ENCODE assay signal across 8 mouse cellular contexts in the genomic region with DNA sequence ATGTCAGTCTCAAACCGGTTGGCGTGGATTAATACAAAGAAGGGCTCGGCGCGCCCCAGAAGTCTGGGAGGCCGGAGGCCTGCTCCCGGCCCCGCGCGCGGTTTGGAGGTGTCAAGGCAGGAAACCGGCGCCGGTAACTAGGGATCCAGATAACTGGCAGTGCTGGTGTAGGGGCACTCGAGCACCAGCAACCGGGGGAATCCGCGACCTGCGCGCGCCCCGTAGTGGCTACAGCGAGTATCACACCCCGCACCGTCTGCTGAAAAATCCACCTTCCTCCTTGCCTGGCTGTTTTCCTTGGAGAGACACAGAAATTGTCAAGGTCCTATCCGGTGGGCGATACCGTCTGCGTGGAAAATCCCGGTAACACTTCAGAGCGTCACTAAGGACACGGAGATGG. TPM values are rescaled to one million over a fixed set of nuclear protein-coding genes. Genes with fewer than 3 reads are reported as not detected.
A peak's percentile ranks its signal among the peaks of the same experiment; 100 is the strongest.
DNase-seq lines count a peak whose midpoint lies in the region; ATAC-seq lines count a peak whose summit lies in the region.

No protein-coding gene starts in this region.

- ATAC-seq in common myeloid progenitor, adult 5-6 weeks (replicated peaks; ENCODE audit: low read depth, poor library complexity, severe bottlenecking) = peak; percentile 67
- peak; percentile 72 for ATAC-seq in megakaryocyte, adult 5-6 weeks (ENCODE audit: poor library complexity, severe bottlenecking)

- DNase-seq in adipocyte (ENCODE audit: low spot score) = peak; percentile 68
- DNase-seq in gastrocnemius, postnatal 14 days = peak; percentile 76
- DNase-seq in induced T-regulatory cell, adult 2 months (ENCODE audit: low read depth) = peak; percentile 84
- DNase-seq in left cerebral cortex, adult 8-10 months (ENCODE audit: low spot score in 2 of 2) = peak; percentile 76 to 91
- peak; percentile 95 to 96 for DNase-seq in right cerebral cortex, adult 2 months (ENCODE audit: low spot score in 2 of 2)
- peak; percentile 74 to 80 for DNase-seq in urinary bladder, postnatal 36 days (ENCODE audit: low spot score in 2 of 2)

- intact Hi-C loops in gastrocnemius, postnatal 14 days (cut with DNase I; ENCODE audit: low total_unique reads) = loop anchor here (5.0 kb wide), 1 partner anchor 137 kb away; no protein-coding TSS in a partner anchor

RNA-seq across cellular contexts. Expression of gene Ddn, which starts 5.2 kb away (rescaled TPM):
- 0.23 TPM in 1 of 2 replicates, not detected in the other for total RNA-seq in common myeloid progenitor, adult 5-6 weeks (2017)
- total RNA-seq in gastrocnemius, postnatal 14 days (2021) = 1 to 10 TPM; 1.6 to 2.7 TPM
- 100 to 1,000 TPM; 692 to 784 (median 734) TPM for total RNA-seq in left cerebral cortex, adult 8-10 months (2022)
- total RNA-seq in megakaryocyte, adult 5-6 weeks (2015) = not detected in 2 replicates
- 0.15 and 0.16 TPM in 2 replicates for total RNA-seq in megakaryocyte, adult 5-6 weeks (2017)

RNA-seq across cellular contexts. Expression of gene Wnt1, which starts 14.4 kb away (rescaled TPM):
- total RNA-seq in common myeloid progenitor, adult 5-6 weeks (2017) = not detected in 2 replicates
- total RNA-seq in gastrocnemius, postnatal 14 days (2021) = under 1 TPM in 1 of 2 experiments, not detected in 1; 0.10 TPM
- total RNA-seq in left cerebral cortex, adult 8-10 months (2022) = under 1 TPM in 1 of 4 experiments, not detected in 3; 0.26 TPM
- total RNA-seq in megakaryocyte, adult 5-6 weeks (2015) = not detected in 2 replicates
- not detected in 2 replicates for total RNA-seq in megakaryocyte, adult 5-6 weeks (2017)

RNA-seq across cellular contexts. Expression of gene Wnt10b, which starts 26.1 kb away (rescaled TPM):
- total RNA-seq in common myeloid progenitor, adult 5-6 weeks (2017) = 0.64 TPM in 1 of 2 replicates, not detected in the other
- 1 to 10 TPM in 1 of 2 experiments, under 1 TPM in 1; 0.78 to 1.5 TPM for total RNA-seq in gastrocnemius, postnatal 14 days (2021)
- 1 to 10 TPM in 2 of 4 experiments, under 1 TPM in 2; 0.41 to 1.8 (median 1.1) TPM for total RNA-seq in left cerebral cortex, adult 8-10 months (2022)
- total RNA-seq in megakaryocyte, adult 5-6 weeks (2015) = 0.04 and 0.34 TPM in 2 replicates
- not detected in 2 replicates for total RNA-seq in megakaryocyte, adult 5-6 weeks (2017)

RNA-seq across cellular contexts. Expression of gene Prkag1, which starts 27.3 kb away (rescaled TPM):
- total RNA-seq in common myeloid progenitor, adult 5-6 weeks (2017) = 65.2 and 77.8 TPM in 2 replicates
- 10 to 100 TPM; 36.6 to 42.0 TPM for total RNA-seq in gastrocnemius, postnatal 14 days (2021)
- 10 to 100 TPM; 47.4 to 60.9 (median 53.2) TPM for total RNA-seq in left cerebral cortex, adult 8-10 months (2022)
- total RNA-seq in megakaryocyte, adult 5-6 weeks (2015) = 60.5 TPM in 2 replicates
- 99.7 and 126 TPM in 2 replicates for total RNA-seq in megakaryocyte, adult 5-6 weeks (2017)

RNA-seq across cellular contexts. Expression of gene Arf3, which starts 41.0 kb away (rescaled TPM):
- total RNA-seq in common myeloid progenitor, adult 5-6 weeks (2017) = 27.0 and 32.8 TPM in 2 replicates
- 10 to 100 TPM; 14.6 to 15.8 TPM for total RNA-seq in gastrocnemius, postnatal 14 days (2021)
- 100 to 1,000 TPM; 721 to 844 (median 792) TPM for total RNA-seq in left cerebral cortex, adult 8-10 months (2022)
- 28.3 and 35.9 TPM in 2 replicates for total RNA-seq in megakaryocyte, adult 5-6 weeks (2015)
- 33.8 and 37.8 TPM in 2 replicates for total RNA-seq in megakaryocyte, adult 5-6 weeks (2017)

Comparison
In these comparisons a context has a peak if more than half of its experiments do, and no peak if none do; other contexts are left out.
1. Peak in every context shown above with its lines: DNase-seq and ATAC-seq.
2. RNA of gene Ddn, which starts 5.2 kb away (total RNA-seq): 692 to 784 TPM in left cerebral cortex, adult 8-10 months; 1.6 to 2.7 TPM in gastrocnemius, postnatal 14 days, 0.23 TPM in common myeloid progenitor, adult 5-6 weeks and 0.15 to 0.16 TPM in megakaryocyte, adult 5-6 weeks; every median in the first group is over 100 times any median in the second.